Mouse (Mus musculus) embryo, embryonic 11 days (tissue): ENCODE results near the gene Rfc3.
A peak's percentile ranks its signal among the peaks of the same experiment; 100 is the strongest.
"Not testable (repeated sequence)": the region's sequence is repeated elsewhere in the genome, so short reads cannot be mapped to it uniquely, and the experiment has no call there.

Source experiments
- DNase-seq: peaks from one replicate; pipeline ENCODE4 v3.0.0-alpha.2; 2015

The Rfc3 gene

GRCm38 (mm10) chr5:151650700-151651410 is at the start of gene Rfc3:
TSS of gene Rfc3 (minus strand) at chr5:151651242.
- peak; percentile 97 for DNase-seq

GRCm38 (mm10) chr5:151693636-151694035 is 42.6 kb upstream of the Rfc3 start:
- DNase-seq = not testable (repeated sequence)

- peak; percentile 82 for DNase-seq
Observed at GRCm38 (mm10) chr5:151686606-151687525, 35.8 kb upstream of the Rfc3 start.

- no peak for DNase-seq
Observed at GRCm38 (mm10) chr5:151662207-151662606, 11.2 kb upstream of the Rfc3 start.

GRCm38 (mm10) chr5:151651411-151651784 is 356 bp upstream of the Rfc3 start:
- DNase-seq = no peak

GRCm38 (mm10) chr5:151644845-151645244 is 6.2 kb downstream of the Rfc3 start:
- DNase-seq = peak; percentile 26

GRCm38 (mm10) chr5:151642867-151643266 is 8.2 kb downstream of the Rfc3 start:
- DNase-seq = no peak

GRCm38 (mm10) chr5:151642102-151642501 is 8.9 kb downstream of the Rfc3 start:
- DNase-seq = no peak

GRCm38 (mm10) chr5:151605921-151606320 is 45.1 kb downstream of the Rfc3 start, which contains the start of gene Vmn2r18:
TSS of gene Vmn2r18 (minus strand) at chr5:151606021.
- no peak for DNase-seq

- peak; percentile 2 for DNase-seq
Observed at GRCm38 (mm10) chr5:151601696-151602095, 49.3 kb downstream of the Rfc3 start.
